Mouse (Mus musculus): ENCODE results near the gene Rsrp1. TPM values are rescaled to one million over a fixed set of nuclear protein-coding genes. Genes with fewer than 3 reads are reported as not detected.
A peak's percentile ranks its signal among the peaks of the same experiment; 100 is the strongest.

The Rsrp1 gene
- polyA plus RNA-seq, 1 experiment from 2014 or later = 382 TPM

GRCm38 (mm10) chr4:134925206-134925605 lies 1.8 kb downstream of the Rsrp1 start:
- Histone ChIP-seq H3K4me3 (peak overlapping the region; percentile 99), H3K4me1 (replicated peaks) (peaks cover 30% of the 10 kb centered on the region), H3K27me3 (ENCODE audit: insufficient read depth, poor library complexity, severe bottlenecking) (no peaks in the 10 kb centered on the region), H3K27ac (no peak overlapping the region), H3K9me3 (no peaks in the 10 kb centered on the region), H3K36me3 (peaks cover 46% of the 10 kb centered on the region)
- no peak for DNase-seq (ENCODE audit: low spot score)
- WGBS = 88% methylated on average over 8 of the region's 8 CpGs

GRCm38 (mm10) chr4:134927815-134928463 lies 4.5 kb downstream of the Rsrp1 start:
- H3K27me3 ChIP-seq (ENCODE audit: insufficient read depth, poor library complexity, severe bottlenecking) = no peaks in the 10 kb centered on the region
- H3K36me3 ChIP-seq = peaks cover 55% of the 10 kb centered on the region
- 75% methylated on average over 5 of the region's 5 CpGs for WGBS
- H3K4me3 ChIP-seq = no peak overlapping the region
- no peak overlapping the region for H3K27ac ChIP-seq
- peaks cover 40% of the 10 kb centered on the region for H3K4me1 ChIP-seq (replicated peaks)
- DNase-seq (ENCODE audit: low spot score) = no peak
- H3K9me3 ChIP-seq = no peaks in the 10 kb centered on the region

- no peak for DNase-seq (ENCODE audit: low spot score)
- H3K4me1 ChIP-seq (replicated peaks) = peaks cover 40% of the 10 kb centered on the region
- WGBS = 77% methylated on average over 1 of the region's 1 CpGs
- H3K4me3 ChIP-seq = no peak overlapping the region
- no peak overlapping the region for H3K27ac ChIP-seq
- no peaks in the 10 kb centered on the region for H3K27me3 ChIP-seq (ENCODE audit: insufficient read depth, poor library complexity, severe bottlenecking)
- peaks cover 60% of the 10 kb centered on the region for H3K36me3 ChIP-seq
- H3K9me3 ChIP-seq = no peaks in the 10 kb centered on the region
Observed at GRCm38 (mm10) chr4:134928464-134928836, 5.1 kb downstream of the Rsrp1 start.

GRCm38 (mm10) chr4:134929536-134929935 lies 6.1 kb downstream of the Rsrp1 start:
- peaks cover 66% of the 10 kb centered on the region for H3K36me3 ChIP-seq
- H3K9me3 ChIP-seq = no peaks in the 10 kb centered on the region
- no peak overlapping the region for H3K27ac ChIP-seq
- H3K4me3 ChIP-seq = no peak overlapping the region
- no peaks in the 10 kb centered on the region for H3K27me3 ChIP-seq (ENCODE audit: insufficient read depth, poor library complexity, severe bottlenecking)
- H3K4me1 ChIP-seq (replicated peaks) = peaks cover 38% of the 10 kb centered on the region
- 79% methylated on average over 4 of the region's 4 CpGs for WGBS
- no peak for DNase-seq (ENCODE audit: low spot score)

GRCm38 (mm10) chr4:134930190-134930589 lies 6.8 kb downstream of the Rsrp1 start:
- H3K4me1 ChIP-seq (replicated peaks) = peaks cover 32% of the 10 kb centered on the region
- peak overlapping the region; percentile 50; the same call in 1 of the 2 replicates for H3K27ac ChIP-seq
- no peaks in the 10 kb centered on the region for H3K9me3 ChIP-seq
- no peak for DNase-seq (ENCODE audit: low spot score)
- H3K27me3 ChIP-seq (ENCODE audit: insufficient read depth, poor library complexity, severe bottlenecking) = no peaks in the 10 kb centered on the region
- peaks cover 66% of the 10 kb centered on the region for H3K36me3 ChIP-seq
- H3K4me3 ChIP-seq = peak overlapping the region; percentile 87
- WGBS = 27% methylated on average over 9 of the region's 9 CpGs

GRCm38 (mm10) chr4:134930684-134931481 lies 7.5 kb downstream of the Rsrp1 start, which contains the start of gene Syf2:
Gene Syf2 (plus strand): TSS chr4:134930898.
- peak; percentile 97 for DNase-seq (ENCODE audit: low spot score)
- no peaks in the 10 kb centered on the region for H3K9me3 ChIP-seq
- WGBS = under 1% methylated on average over 68 of the region's 68 CpGs
- peak within 1 kb of the TSS; percentile 87 for H3K4me3 ChIP-seq
- peaks cover 66% of the 10 kb centered on the region for H3K36me3 ChIP-seq
- no peaks in the 10 kb centered on the region for H3K27me3 ChIP-seq (ENCODE audit: insufficient read depth, poor library complexity, severe bottlenecking)
- H3K27ac ChIP-seq = peak within 1 kb of the TSS; percentile 85
- H3K4me1 ChIP-seq (replicated peaks) = peaks cover 25% of the 10 kb centered on the region

- H3K27ac ChIP-seq = no peak overlapping the region
- peaks cover 10% of the 10 kb centered on the region for H3K27me3 ChIP-seq (ENCODE audit: insufficient read depth, poor library complexity, severe bottlenecking)
- no peak for DNase-seq (ENCODE audit: low spot score)
- H3K4me1 ChIP-seq (replicated peaks) = peaks cover 6% of the 10 kb centered on the region; the same call in 1 of the 2 replicates
- no peak overlapping the region for H3K4me3 ChIP-seq
- peaks cover 52% of the 10 kb centered on the region for H3K36me3 ChIP-seq
- 82% methylated on average over 17 of the region's 17 CpGs for WGBS
- H3K9me3 ChIP-seq = no peaks in the 10 kb centered on the region
Observed at GRCm38 (mm10) chr4:134937240-134938176, 14.1 kb downstream of the Rsrp1 start.

GRCm38 (mm10) chr4:134939900-134940299 lies 16.5 kb downstream of the Rsrp1 start:
- WGBS = 67% methylated on average over 9 of the region's 9 CpGs

GRCm38 (mm10) chr4:134943758-134944538 lies 20.6 kb downstream of the Rsrp1 start:
- Histone ChIP-seq H3K27me3 (ENCODE audit: insufficient read depth, poor library complexity, severe bottlenecking) (peaks cover 38% of the 10 kb centered on the region), H3K27ac (no peak overlapping the region), H3K9me3 (no peaks in the 10 kb centered on the region), H3K4me3 (no peak overlapping the region), H3K36me3 (no peaks in the 10 kb centered on the region), H3K4me1 (replicated peaks) (peaks cover 19% of the 10 kb centered on the region)
- DNase-seq (ENCODE audit: low spot score) = no peak
- 52% methylated on average over 27 of the region's 27 CpGs for WGBS

More at GRCm38 (mm10) chr4:134939900-134940299, 16.5 kb downstream of the Rsrp1 start:
- Histone ChIP-seq H3K27me3 (ENCODE audit: insufficient read depth, poor library complexity, severe bottlenecking) (peaks cover 31% of the 10 kb centered on the region), H3K4me1 (replicated peaks) (peaks cover 14% of the 10 kb centered on the region), H3K9me3 (no peaks in the 10 kb centered on the region), H3K36me3 (peaks cover 28% of the 10 kb centered on the region), H3K4me3 (no peak overlapping the region), H3K27ac (no peak overlapping the region)
- no peak for DNase-seq (ENCODE audit: low spot score)

- no peak overlapping the region for H3K27ac ChIP-seq
- H3K4me3 ChIP-seq = peak overlapping the region; percentile 38
- no peaks in the 10 kb centered on the region for H3K9me3 ChIP-seq
- H3K36me3 ChIP-seq = no peaks in the 10 kb centered on the region
- peak; percentile 79 for DNase-seq (ENCODE audit: low spot score)
- WGBS = 21% methylated on average over 17 of the region's 17 CpGs
- peaks cover 34% of the 10 kb centered on the region for H3K27me3 ChIP-seq (ENCODE audit: insufficient read depth, poor library complexity, severe bottlenecking)
- peaks cover 19% of the 10 kb centered on the region for H3K4me1 ChIP-seq (replicated peaks)
Observed at GRCm38 (mm10) chr4:134946024-134946744, 22.8 kb downstream of the Rsrp1 start.

- peak overlapping the region; percentile 62; the same call in 1 of the 2 replicates for H3K27ac ChIP-seq
- H3K9me3 ChIP-seq = no peaks in the 10 kb centered on the region
- peaks cover 21% of the 10 kb centered on the region for H3K27me3 ChIP-seq (ENCODE audit: insufficient read depth, poor library complexity, severe bottlenecking)
- 35% methylated on average over 11 of the region's 11 CpGs for WGBS
- DNase-seq (ENCODE audit: low spot score) = peak; percentile 67
- peaks cover 20% of the 10 kb centered on the region for H3K4me1 ChIP-seq (replicated peaks)
- H3K36me3 ChIP-seq = no peaks in the 10 kb centered on the region
- H3K4me3 ChIP-seq = no peak overlapping the region
Observed at GRCm38 (mm10) chr4:134950518-134951091, 27.2 kb downstream of the Rsrp1 start.

All from hindbrain, embryonic 10.5 days (tissue).